Mouse (Mus musculus) hindbrain, embryonic 15.5 days (tissue): ENCODE measurements around the gene Fam71f2. TPM values are rescaled to one million over a fixed set of nuclear protein-coding genes. Genes with fewer than 3 reads are reported as not detected.
A peak's percentile ranks its signal among the peaks of the same experiment; 100 is the strongest.

Experiments
- ATAC-seq: fragments of 200-750 bp; cut with Nextera tagmentation; 2 replicates; pipeline ENCODE4 v1.8.0; 2017; ENCODE audit warnings: low read depth, moderate number of reproducible peaks, moderate TSS enrichment; ENCODE audit not compliant: low FRiP score
- H3K27ac ChIP-seq: fragments of 300-500 bp; sonication (generic); replicated peaks from 2 replicates; pipeline ENCODE4 v1.5.1; 2015; ENCODE audit warnings: mild to moderate bottlenecking, inconsistent platforms
- H3K27me3 ChIP-seq: fragments of 300-500 bp; sonication (generic); 2 replicates; pipeline ENCODE4 v1.6.1; 2015; ENCODE audit warnings: control low read depth, inconsistent platforms
- H3K36me3 ChIP-seq: fragments of 300-500 bp; sonication (generic); 2 replicates; pipeline ENCODE4 v1.6.1; 2015; ENCODE audit warnings: control low read depth, inconsistent platforms
- H3K4me1 ChIP-seq: fragments of 300-500 bp; sonication (generic); replicated peaks from 2 replicates; pipeline ENCODE4 v1.6.1; 2015; ENCODE audit warnings: control low read depth, inconsistent platforms
- H3K4me2 ChIP-seq: fragments of 300-500 bp; sonication (generic); 2 replicates; pipeline ENCODE4 v1.6.1; 2015; ENCODE audit warnings: moderate library complexity, mild to moderate bottlenecking, inconsistent platforms
- H3K4me3 ChIP-seq: fragments of 300-500 bp; sonication (generic); 2 replicates; pipeline ENCODE4 v1.5.1; 2015; ENCODE audit warnings: mild to moderate bottlenecking, inconsistent platforms
- H3K9ac ChIP-seq: fragments of 300-500 bp; sonication (generic); 2 replicates; pipeline ENCODE4 v1.6.1; 2015; ENCODE audit warnings: inconsistent platforms
- H3K9me3 ChIP-seq: fragments of 300-500 bp; sonication (generic); 2 replicates; pipeline ENCODE4 v1.6.1; 2016; ENCODE audit warnings: control low read depth, inconsistent platforms
- WGBS: fragments of 180-500 bp; shearing (Covaris S2); methylation state at CpG from one replicate; pipeline ENCODE4 v1.1.7; 2015; 5-methylcytosine and 5-hydroxymethylcytosine counted together
- polyA plus RNA-seq: library from polyadenylated mRNA; unstranded; fragments of >200 nt; fragmentation: Nextera tagmentation; extraction: Ambion mirVana; gene quantifications from 2 replicates; pipeline ENCODE4 v1.2.1, GENCODE M21; 2015

Fam71f2 gene
- polyA plus RNA-seq, 1 experiment from 2014 or later: 0.41 TPM

- Histone ChIP-seq H3K27me3 (no peaks in the 10 kb centered on the region), H3K4me2 (no peak overlapping the region), H3K36me3 (no peaks in the 10 kb centered on the region), H3K27ac (no peak overlapping the region), H3K9me3 (no peaks in the 10 kb centered on the region), H3K4me3 (no peak overlapping the region), H3K9ac (no peak overlapping the region), H3K4me1 (peaks cover 7% of the 10 kb centered on the region)
- 85% methylated on average over 1 of the region's 1 CpGs for WGBS
- ATAC-seq: no peak
These were observed 20.0 kb upstream of the Fam71f2 start for GRCm38 (mm10) chr6:29259418-29259817.

GRCm38 (mm10) chr6:29261831-29262230 lies 17.6 kb upstream of the Fam71f2 start:
- WGBS: 87% methylated on average over 5 of the region's 5 CpGs
- ATAC-seq: no peak

GRCm38 (mm10) chr6:29263650-29264455 lies 15.5 kb upstream of the Fam71f2 start:
- no peaks in the 10 kb centered on the region for H3K36me3 ChIP-seq
- WGBS: 27% methylated on average over 6 of the region's 6 CpGs
- no peak overlapping the region; the same call in 1 of the 2 replicates for H3K27ac ChIP-seq
- no peak overlapping the region for H3K4me2 ChIP-seq
- ATAC-seq: peak; percentile 87
- H3K9me3 ChIP-seq: no peaks in the 10 kb centered on the region
- H3K4me1 ChIP-seq: peaks cover 7% of the 10 kb centered on the region
- H3K4me3 ChIP-seq: no peak overlapping the region
- H3K27me3 ChIP-seq: no peaks in the 10 kb centered on the region
- H3K9ac ChIP-seq: no peak overlapping the region

More at GRCm38 (mm10) chr6:29261831-29262230, 17.6 kb upstream of the Fam71f2 start:
- H3K4me1 ChIP-seq: peaks cover 7% of the 10 kb centered on the region
- H3K27ac ChIP-seq: no peak overlapping the region
- H3K4me3 ChIP-seq: no peak overlapping the region
- no peaks in the 10 kb centered on the region for H3K9me3 ChIP-seq
- no peaks in the 10 kb centered on the region for H3K36me3 ChIP-seq
- H3K4me2 ChIP-seq: no peak overlapping the region
- H3K27me3 ChIP-seq: no peaks in the 10 kb centered on the region
- H3K9ac ChIP-seq: no peak overlapping the region

- no peaks in the 10 kb centered on the region for H3K27me3 ChIP-seq
- H3K27ac ChIP-seq: no peak overlapping the region
- no peak overlapping the region for H3K9ac ChIP-seq
- no peaks in the 10 kb centered on the region for H3K9me3 ChIP-seq
- ATAC-seq: no peak
- no peak overlapping the region for H3K4me3 ChIP-seq
- H3K4me2 ChIP-seq: no peak overlapping the region
- WGBS: 76% methylated on average over 3 of the region's 3 CpGs
- peaks cover 7% of the 10 kb centered on the region for H3K4me1 ChIP-seq
- no peaks in the 10 kb centered on the region for H3K36me3 ChIP-seq
These were observed 15.0 kb upstream of the Fam71f2 start for GRCm38 (mm10) chr6:29264456-29264781.

- no peak overlapping the region for H3K9ac ChIP-seq
- no peak overlapping the region for H3K27ac ChIP-seq
- H3K36me3 ChIP-seq: no peaks in the 10 kb centered on the region
- peaks cover 7% of the 10 kb centered on the region for H3K4me1 ChIP-seq
- H3K4me3 ChIP-seq: no peak overlapping the region
- no peaks in the 10 kb centered on the region for H3K27me3 ChIP-seq
- ATAC-seq: no peak
- H3K4me2 ChIP-seq: no peak overlapping the region
- H3K9me3 ChIP-seq: no peaks in the 10 kb centered on the region
- 79% methylated on average over 4 of the region's 4 CpGs for WGBS
These were observed 12.5 kb upstream of the Fam71f2 start for GRCm38 (mm10) chr6:29266936-29267335.

GRCm38 (mm10) chr6:29269006-29269668 lies 10.3 kb upstream of the Fam71f2 start:
- Histone ChIP-seq H3K9ac (no peak overlapping the region), H3K9me3 (no peaks in the 10 kb centered on the region), H3K27ac (no peak overlapping the region), H3K4me1 (peaks cover 11% of the 10 kb centered on the region), H3K4me3 (no peak overlapping the region), H3K27me3 (no peaks in the 10 kb centered on the region), H3K4me2 (no peak overlapping the region), H3K36me3 (no peaks in the 10 kb centered on the region)
- WGBS: 87% methylated on average over 6 of the region's 6 CpGs
- ATAC-seq: no peak

GRCm38 (mm10) chr6:29270961-29271360 lies 8.4 kb upstream of the Fam71f2 start:
- Histone ChIP-seq H3K9ac (no peak overlapping the region), H3K4me3 (no peak overlapping the region), H3K27ac (no peak overlapping the region), H3K4me1 (peaks cover 15% of the 10 kb centered on the region), H3K9me3 (no peaks in the 10 kb centered on the region), H3K27me3 (no peaks in the 10 kb centered on the region), H3K4me2 (no peak overlapping the region), H3K36me3 (no peaks in the 10 kb centered on the region)
- ATAC-seq: no peak
- 24% methylated on average over 8 of the region's 8 CpGs for WGBS

GRCm38 (mm10) chr6:29272312-29273072 lies 6.9 kb upstream of the Fam71f2 start, which contains the start of gene Hilpda:
TSS of gene Hilpda (plus strand) at chr6:29272488.
- no peaks in the 10 kb centered on the region for H3K27me3 ChIP-seq
- peak within 1 kb of the TSS; percentile 78 for H3K27ac ChIP-seq
- peaks cover 15% of the 10 kb centered on the region for H3K4me1 ChIP-seq
- no peaks in the 10 kb centered on the region for H3K9me3 ChIP-seq
- H3K9ac ChIP-seq: peak within 1 kb of the TSS; percentile 75
- peak; percentile 98 for ATAC-seq
- WGBS: 0% methylated on average over 46 of the region's 46 CpGs
- H3K4me3 ChIP-seq: peak within 1 kb of the TSS; percentile 71
- H3K4me2 ChIP-seq: peak within 1 kb of the TSS; percentile 76
- no peaks in the 10 kb centered on the region for H3K36me3 ChIP-seq

GRCm38 (mm10) chr6:29276746-29277145 lies 2.6 kb upstream of the Fam71f2 start:
- Histone ChIP-seq H3K27ac (no peak overlapping the region), H3K9me3 (no peaks in the 10 kb centered on the region), H3K4me2 (no peak overlapping the region), H3K4me1 (peaks cover 15% of the 10 kb centered on the region), H3K9ac (no peak overlapping the region), H3K4me3 (no peak overlapping the region), H3K27me3 (no peaks in the 10 kb centered on the region), H3K36me3 (no peaks in the 10 kb centered on the region)
- ATAC-seq: no peak
- 90% methylated on average over 5 of the region's 5 CpGs for WGBS

- no peak overlapping the region for H3K9ac ChIP-seq
- H3K4me2 ChIP-seq: no peak overlapping the region
- 0 out of 2 replicates have a peak, but pooled peaks have one; percentile 19 for ATAC-seq
- H3K27me3 ChIP-seq: no peaks in the 10 kb centered on the region
- H3K36me3 ChIP-seq: no peaks in the 10 kb centered on the region
- no peak overlapping the region for H3K4me3 ChIP-seq
- WGBS: 32% methylated on average over 8 of the region's 8 CpGs
- no peak overlapping the region for H3K27ac ChIP-seq
- peaks cover 8% of the 10 kb centered on the region for H3K4me1 ChIP-seq
- no peaks in the 10 kb centered on the region for H3K9me3 ChIP-seq
These were observed 703 bp upstream of the Fam71f2 start for GRCm38 (mm10) chr6:29278513-29279267.

GRCm38 (mm10) chr6:29280671-29281070 lies 1.3 kb downstream of the Fam71f2 start:
- Histone ChIP-seq H3K9me3 (no peaks in the 10 kb centered on the region), H3K27me3 (no peaks in the 10 kb centered on the region), H3K4me3 (no peak overlapping the region), H3K27ac (no peak overlapping the region), H3K9ac (no peak overlapping the region), H3K4me2 (no peak overlapping the region), H3K4me1 (no peaks in the 10 kb centered on the region), H3K36me3 (no peaks in the 10 kb centered on the region)
- no peak for ATAC-seq
- WGBS: 29% methylated on average over 7 of the region's 7 CpGs
